Mouse (Mus musculus) heart, postnatal 0 days (tissue): ENCODE results near the gene Wfdc18.

Experiments used
- CTCF ChIP-seq: IDR thresholded peaks from 2 replicates; pipeline ENCODE4 v1.5.1; 2016; ENCODE audit warnings: antibody characterized with exemption, control low read depth, low read depth
- EP300 ChIP-seq: IDR thresholded peaks from 2 replicates; pipeline ENCODE4 v1.6.1; 2016; ENCODE audit warnings: antibody characterized with exemption, low read depth

DNA sequence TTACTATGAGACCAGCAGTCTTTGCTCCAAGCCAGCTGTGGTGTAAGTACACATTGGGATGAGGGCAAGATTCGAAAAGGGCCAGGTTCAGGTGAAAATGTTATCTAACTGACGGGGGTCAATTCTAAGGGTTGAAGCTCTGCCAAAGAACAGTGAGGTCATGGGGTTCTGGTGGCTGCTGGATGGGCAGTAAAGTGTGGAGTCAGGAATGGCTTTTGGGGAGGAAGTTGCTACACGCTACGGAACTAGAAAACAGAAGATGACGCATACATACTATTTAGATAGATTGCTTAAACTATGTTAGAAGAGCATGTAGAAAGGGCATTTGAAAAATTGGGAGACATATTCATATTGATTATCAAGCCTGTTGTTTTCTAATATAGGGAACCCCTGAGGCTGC is 45.3 kb upstream of the Wfdc18 start:
- TF ChIP-seq CTCF (no peak), EP300 (no peak)
